Mouse (Mus musculus) urinary bladder, postnatal 36 days (tissue): ENCODE measurements around the gene Gm10358.
"Not testable (repeated sequence)": the region's sequence is repeated elsewhere in the genome, so short reads cannot be mapped to it uniquely, and the experiment has no call there.

Experiments used
- DNase-seq, 2 experiments: peaks; one replicate each; pipeline ENCODE4 v3.0.0; 2022; ENCODE audit warnings: low spot score in 2 of 2, mixed read lengths in 1 of 2

The Gm10358 gene

DNA sequence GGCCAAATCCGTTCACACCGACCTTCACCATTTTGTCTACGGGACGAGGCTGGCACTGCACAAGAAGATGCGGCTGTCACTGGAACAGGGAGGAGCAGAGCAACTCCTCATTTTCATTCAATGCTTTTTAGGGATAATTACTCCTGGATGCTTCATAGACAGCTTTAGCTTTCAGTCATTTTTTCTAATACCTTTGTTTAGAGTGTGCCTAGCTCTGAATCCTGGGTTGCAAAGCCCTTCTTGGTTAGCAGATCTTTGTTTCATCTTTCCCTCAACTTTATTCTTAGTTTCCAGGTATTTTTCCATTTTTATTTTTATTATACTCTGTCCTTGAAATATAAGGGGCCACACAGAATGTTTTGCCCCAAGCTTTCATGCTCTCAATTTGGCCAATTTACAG lies at the start of gene Gm10358:
Gm10358 (minus strand) TSS at position 101 of the 400 bp plus-strand sequence.
- no peak for DNase-seq

DNA sequence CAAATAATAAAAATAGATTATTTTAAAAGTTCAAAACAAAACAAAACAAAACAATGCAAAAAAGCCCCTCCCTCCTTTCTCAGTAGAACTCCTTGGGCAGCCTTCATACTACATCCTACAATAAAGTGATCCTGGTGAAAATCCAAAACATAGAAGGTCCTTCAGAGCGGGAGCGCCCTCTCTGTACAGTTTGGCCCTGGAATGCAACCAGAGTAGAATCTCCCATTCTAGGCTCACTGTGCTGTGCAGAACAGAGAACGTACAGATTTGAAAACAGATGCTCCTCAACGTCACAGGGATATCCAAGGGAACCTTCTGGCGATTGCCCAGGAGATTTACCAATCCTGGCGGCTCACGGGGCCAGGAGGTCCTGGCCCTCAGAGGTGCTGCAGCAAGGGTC lies 42.0 kb upstream of the Gm10358 start, which contains the start of gene Iqcm:
Iqcm (plus strand) TSS at position 301 of the 400 bp plus-strand sequence.
- no peak for DNase-seq

DNA sequence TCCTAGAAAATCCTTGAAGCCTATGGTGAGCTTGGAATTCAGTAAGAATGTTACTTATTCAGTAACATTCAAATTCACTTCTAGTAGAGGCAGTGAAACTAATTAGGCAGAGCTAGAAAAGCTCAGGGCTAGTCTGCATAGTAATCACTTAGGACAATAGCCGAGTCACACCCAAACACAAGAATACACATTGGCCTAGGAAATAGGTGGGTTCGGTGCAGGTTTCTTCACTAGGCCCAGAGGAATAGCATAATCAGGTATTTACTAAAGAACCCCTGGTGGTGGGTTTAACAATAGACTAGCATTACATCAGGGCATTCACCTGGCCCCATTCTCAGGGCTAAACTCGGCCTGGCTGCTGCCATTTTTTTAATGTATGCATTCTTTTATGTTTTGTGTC lies 9.3 kb upstream of the Gm10358 start:
- DNase-seq = not testable (repeated sequence)

DNA sequence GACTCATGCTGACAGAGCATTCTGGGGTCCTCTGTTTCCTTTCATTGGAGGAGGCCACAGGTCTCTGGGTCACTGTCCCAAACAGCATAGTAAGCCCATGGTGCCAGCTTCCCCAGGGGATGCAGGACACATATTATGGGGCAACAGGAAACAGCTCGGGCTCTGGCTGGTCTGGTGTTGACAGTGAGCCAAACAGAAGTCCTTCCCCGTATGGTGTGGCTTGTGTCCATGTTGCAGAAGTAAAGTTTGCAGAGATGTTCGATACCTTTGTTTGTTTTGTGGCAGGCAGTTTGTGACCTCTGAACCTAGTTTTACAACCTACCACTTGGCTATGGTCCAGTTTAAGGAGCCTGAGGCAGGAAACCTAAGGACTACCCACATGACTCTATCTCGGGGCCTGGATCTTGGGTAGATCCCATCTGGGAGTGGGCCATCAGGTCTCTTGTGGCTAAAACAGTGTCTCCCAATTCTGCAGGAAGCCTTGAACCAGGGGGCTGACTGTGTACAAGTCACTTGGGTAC lies 21.6 kb downstream of the Gm10358 start:
- no peak for DNase-seq

DNA sequence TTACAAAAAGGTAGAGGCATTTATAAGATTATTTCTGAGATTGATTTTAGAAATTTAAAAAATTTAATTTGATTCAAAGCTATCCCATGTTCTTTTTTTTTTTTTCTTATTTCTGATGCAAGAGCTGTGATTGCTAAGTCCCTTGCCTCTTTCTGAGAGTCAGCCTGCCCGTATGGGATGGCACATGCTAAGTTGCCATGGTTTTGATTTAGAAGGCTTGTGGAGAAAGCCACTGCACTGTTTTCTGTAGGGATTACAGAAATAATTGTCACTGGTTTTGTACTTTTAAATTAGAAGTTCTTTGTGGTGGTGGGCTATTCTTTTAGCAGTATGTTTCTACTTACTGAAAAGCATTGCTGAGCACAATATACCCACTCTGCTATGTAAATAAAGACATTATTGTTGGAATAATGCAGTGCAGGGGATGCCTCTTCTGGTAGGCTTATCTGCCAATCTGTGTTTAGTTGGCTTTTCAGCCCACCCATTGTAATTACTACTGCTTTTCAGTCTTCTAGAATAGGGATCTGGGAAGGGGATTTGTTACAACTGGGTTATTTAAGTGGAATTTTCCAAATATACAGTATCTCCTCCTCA lies 30.8 kb downstream of the Gm10358 start:
- no peak for DNase-seq

DNA sequence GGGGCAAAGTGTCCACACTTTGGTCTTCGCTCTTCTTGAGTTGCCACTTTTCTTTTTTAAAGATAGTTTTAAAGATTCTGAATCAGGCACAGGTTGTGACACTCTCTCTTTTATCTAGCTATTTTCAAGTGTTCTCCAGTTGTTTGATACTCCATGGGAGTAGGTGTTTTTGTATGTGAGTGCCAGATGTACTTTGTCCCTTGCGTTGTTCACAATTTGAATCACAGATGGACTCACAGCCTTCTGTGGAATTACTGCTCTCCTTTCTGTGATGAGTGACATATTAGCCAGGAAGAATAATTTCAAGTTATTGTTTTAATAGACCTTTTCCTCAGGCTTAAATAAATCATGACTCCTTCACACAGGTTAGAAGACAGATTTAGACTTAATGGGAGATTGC lies 34.4 kb downstream of the Gm10358 start:
- DNase-seq = no peak
